Mouse (Mus musculus) E14TG2a.4 (cell line): Measurements from ENCODE around the gene Gm10153.
"Not testable (repeated sequence)": the region's sequence is repeated elsewhere in the genome, so short reads cannot be mapped to it uniquely, and the experiment has no call there.

Experiments
- CTCF ChIP-seq: conservative IDR thresholded peaks from 2 replicates; pipeline ENCODE4 v1.5.1; 2014; ENCODE audit warnings: low read length
- NANOG ChIP-seq: IDR thresholded peaks from 2 replicates; pipeline ENCODE4 v1.6.1; 2014; ENCODE audit warnings: borderline replicate concordance, low read length, mixed read lengths
- POU5F1 ChIP-seq: IDR thresholded peaks from 2 replicates; pipeline ENCODE4 v1.6.1; 2014; ENCODE audit warnings: low read length, borderline replicate concordance

DNA sequence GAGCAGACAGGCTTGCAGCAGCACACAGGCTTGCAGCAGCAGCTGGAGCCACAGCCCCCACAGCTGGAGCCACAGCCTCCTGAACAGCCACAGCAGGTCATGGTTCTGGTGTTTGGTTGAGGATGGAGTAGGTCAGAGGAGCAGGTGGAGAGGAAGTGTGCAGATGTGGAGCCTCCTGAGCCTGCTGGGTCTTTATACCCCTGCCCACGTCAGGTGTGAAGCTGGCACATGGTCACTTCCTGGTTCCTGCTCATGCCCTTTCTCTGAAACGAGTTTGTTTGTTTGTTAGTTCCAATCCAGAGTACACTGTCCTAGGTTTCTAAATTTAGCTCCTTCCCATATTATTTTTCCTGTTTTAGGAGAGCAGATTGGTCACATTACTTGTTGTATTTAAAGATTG, 33.2 kb downstream of the Gm10153 start, which contains the start of gene Gm29735:
- not testable (repeated sequence) for TF ChIP-seq CTCF, NANOG, POU5F1
